Mouse (Mus musculus): ENCODE measurements around the gene Bst1.
A peak's percentile ranks its signal among the peaks of the same experiment; 100 is the strongest.

Gene Bst1

GRCm38 (mm10) chr5:43814536-43814935, 4.1 kb upstream of the Bst1 start:
- no peak for DNase-seq

- no peak for DNase-seq
Measured at GRCm38 (mm10) chr5:43815769-43816168, 2.9 kb upstream of the Bst1 start.

- no peak for DNase-seq
Measured at GRCm38 (mm10) chr5:43820785-43821184, 2.1 kb downstream of the Bst1 start.

- DNase-seq: no peak
Measured at GRCm38 (mm10) chr5:43821538-43821937, 2.9 kb downstream of the Bst1 start, which contains the start of gene Fbxl5. Gene Fbxl5, minus strand, starts transcription at chr5:43821638.

- no peak for DNase-seq
Measured at GRCm38 (mm10) chr5:43822199-43822598, 3.5 kb downstream of the Bst1 start.

- DNase-seq: no peak
Measured at GRCm38 (mm10) chr5:43822824-43823223, 4.1 kb downstream of the Bst1 start.

- DNase-seq: no peak
Measured at GRCm38 (mm10) chr5:43824580-43824979, 5.9 kb downstream of the Bst1 start.

- no peak for DNase-seq
Measured at GRCm38 (mm10) chr5:43826883-43827282, 8.2 kb downstream of the Bst1 start.

- DNase-seq: no peak
Measured at GRCm38 (mm10) chr5:43827366-43827765, 8.7 kb downstream of the Bst1 start.

- DNase-seq: no peak
Measured at GRCm38 (mm10) chr5:43836590-43836989, 17.9 kb downstream of the Bst1 start.

GRCm38 (mm10) chr5:43837372-43837771, 18.7 kb downstream of the Bst1 start:
- DNase-seq: peak in 1 of 2 experiments; percentile 69

GRCm38 (mm10) chr5:43841144-43842010, 22.7 kb downstream of the Bst1 start:
- peak in 1 of 2 experiments; percentile 32 for DNase-seq

- peak in 1 of 2 experiments; percentile 15 for DNase-seq
Measured at GRCm38 (mm10) chr5:43842011-43842285, 23.3 kb downstream of the Bst1 start.

GRCm38 (mm10) chr5:43842576-43843155, 24.0 kb downstream of the Bst1 start:
- peak in 1 of 2 experiments; percentile 7 for DNase-seq

- DNase-seq: no peak
Measured at GRCm38 (mm10) chr5:43845083-43845482, 26.4 kb downstream of the Bst1 start.

GRCm38 (mm10) chr5:43845646-43846045, 27.0 kb downstream of the Bst1 start:
- DNase-seq: no peak

- no peak for DNase-seq
Measured at GRCm38 (mm10) chr5:43846227-43846626, 27.5 kb downstream of the Bst1 start.

- DNase-seq: no peak
Measured at GRCm38 (mm10) chr5:43847555-43847954, 28.9 kb downstream of the Bst1 start.

GRCm38 (mm10) chr5:43848275-43848674, 29.6 kb downstream of the Bst1 start:
- no peak for DNase-seq

- peak; percentile 20 to 52 for DNase-seq
Measured at GRCm38 (mm10) chr5:43853096-43853867, 34.6 kb downstream of the Bst1 start.

- DNase-seq: no peak
Measured at GRCm38 (mm10) chr5:43853868-43854488, 35.3 kb downstream of the Bst1 start.

- peak in 1 of 2 experiments; percentile 16 for DNase-seq
Measured at GRCm38 (mm10) chr5:43855769-43856168, 37.1 kb downstream of the Bst1 start.

- DNase-seq: no peak
Measured at GRCm38 (mm10) chr5:43859663-43860062, 41.0 kb downstream of the Bst1 start.

Measured in kidney, postnatal 25 days (tissue).